Mouse (Mus musculus) forebrain, embryonic 11.5 days (tissue): ENCODE data around the gene Tnfaip1. TPM values are rescaled to one million over a fixed set of nuclear protein-coding genes. Genes with fewer than 3 reads are reported as not detected.

ENCODE experiments used
- ATAC-seq: fragments of 200-750 bp; cut with Nextera tagmentation; replicated peaks from 2 replicates; pipeline ENCODE4 v1.8.0; 2017; ENCODE audit warnings: moderate TSS enrichment; ENCODE audit not compliant: low FRiP score
- DNase-seq: peaks from one replicate; pipeline ENCODE4 v3.0.0-alpha.2; 2017; ENCODE audit warnings: low spot score
- H3K27ac ChIP-seq: fragments of 300-500 bp; sonication (generic); 2 replicates; pipeline ENCODE4 v1.5.1; 2014; ENCODE audit warnings: low read depth, low read length
- H3K27me3 ChIP-seq: fragments of 300-500 bp; sonication (generic); 2 replicates; pipeline ENCODE4 v1.6.1; 2014; ENCODE audit warnings: mild to moderate bottlenecking, low read length, mixed read lengths; ENCODE audit not compliant: control insufficient read depth, insufficient read depth
- H3K36me3 ChIP-seq: fragments of 300-500 bp; sonication (generic); 2 replicates; pipeline ENCODE4 v1.6.1; 2014; ENCODE audit warnings: mild to moderate bottlenecking, low read length, moderate library complexity, mixed read lengths; ENCODE audit not compliant: control insufficient read depth, insufficient read depth
- H3K4me1 ChIP-seq: fragments of 300-500 bp; sonication (generic); replicated peaks from 2 replicates; pipeline ENCODE4 v1.6.1; 2014; ENCODE audit warnings: low read length, mixed read lengths; ENCODE audit not compliant: control insufficient read depth, insufficient read depth
- H3K4me2 ChIP-seq: fragments of 300-500 bp; sonication (generic); 2 replicates; pipeline ENCODE4 v1.6.1; 2014; ENCODE audit warnings: low read depth, mild to moderate bottlenecking, low read length, moderate library complexity, mixed read lengths; ENCODE audit not compliant: severe bottlenecking
- H3K4me3 ChIP-seq: fragments of 300-500 bp; sonication (generic); 2 replicates; pipeline ENCODE4 v1.5.1; 2014; ENCODE audit warnings: low read depth, low read length
- H3K9ac ChIP-seq: fragments of 300-500 bp; sonication (generic); 2 replicates; pipeline ENCODE4 v1.6.1; 2014; ENCODE audit warnings: low read length
- H3K9me3 ChIP-seq: fragments of 300-500 bp; sonication (generic); 2 replicates; pipeline ENCODE4 v1.6.1; 2016; ENCODE audit warnings: low read length, mixed read lengths; ENCODE audit not compliant: control insufficient read depth
- WGBS: fragments of 180-500 bp; shearing (Covaris S2); extraction: QIAGEN DNeasy Blood & Tissue Kit; methylation state at CpG from one replicate; pipeline ENCODE4 v1.1.7; 2014; 5-methylcytosine and 5-hydroxymethylcytosine counted together
- polyA plus RNA-seq: library from polyadenylated mRNA; unstranded; fragments of >200 nt; fragmentation: Nextera tagmentation; extraction: Ambion mirVana; gene quantifications from 2 replicates; pipeline ENCODE4 v1.2.1, GENCODE M21; 2014

Tnfaip1 gene
- polyA plus RNA-seq, 1 experiment from 2014 or later = 85.8 TPM

GRCm38 (mm10) chr11:78549491-78549987, 13.4 kb upstream of the Tnfaip1 start:
- WGBS = 16% methylated on average over 5 of the region's 5 CpGs
- peak overlapping the region; percentile 82 for H3K9ac ChIP-seq
- peak overlapping the region; percentile 79 for H3K4me2 ChIP-seq
- H3K27ac ChIP-seq = no peak overlapping the region
- H3K9me3 ChIP-seq = no peaks in the 10 kb centered on the region
- ATAC-seq = no peak
- peaks cover 3% of the 10 kb centered on the region; the same call in 1 of the 2 replicates for H3K4me1 ChIP-seq
- no peaks in the 10 kb centered on the region for H3K27me3 ChIP-seq
- no peaks in the 10 kb centered on the region for H3K36me3 ChIP-seq
- peak overlapping the region; percentile 53 for H3K4me3 ChIP-seq
- DNase-seq = no peak

GRCm38 (mm10) chr11:78547718-78548460, 11.8 kb upstream of the Tnfaip1 start:
- H3K4me1 ChIP-seq = peaks cover 3% of the 10 kb centered on the region; the same call in 1 of the 2 replicates
- no peaks in the 10 kb centered on the region for H3K36me3 ChIP-seq
- H3K27ac ChIP-seq = no peak overlapping the region
- H3K4me2 ChIP-seq = no peak overlapping the region
- H3K4me3 ChIP-seq = no peak overlapping the region
- H3K9me3 ChIP-seq = no peaks in the 10 kb centered on the region
- H3K27me3 ChIP-seq = no peaks in the 10 kb centered on the region
- no peak for DNase-seq
- 84% methylated on average over 2 of the region's 2 CpGs for WGBS
- H3K9ac ChIP-seq = no peak overlapping the region; the same call in 1 of the 2 replicates
- ATAC-seq = no peak

GRCm38 (mm10) chr11:78545181-78545580, 9.0 kb upstream of the Tnfaip1 start:
- H3K9ac ChIP-seq = no peak overlapping the region
- ATAC-seq (no peak), DNase-seq (no peak)
- H3K4me3 ChIP-seq = no peak overlapping the region
- no peak overlapping the region for H3K27ac ChIP-seq
- 81% methylated on average over 8 of the region's 8 CpGs for WGBS
- H3K9me3 ChIP-seq = no peaks in the 10 kb centered on the region
- H3K4me1 ChIP-seq = no peaks in the 10 kb centered on the region; the same call in 1 of the 2 replicates
- no peaks in the 10 kb centered on the region for H3K27me3 ChIP-seq
- H3K36me3 ChIP-seq = no peaks in the 10 kb centered on the region
- H3K4me2 ChIP-seq = no peak overlapping the region

GRCm38 (mm10) chr11:78544449-78545111, 8.4 kb upstream of the Tnfaip1 start:
- 94% methylated on average over 7 of the region's 7 CpGs for WGBS
- H3K36me3 ChIP-seq = no peaks in the 10 kb centered on the region

GRCm38 (mm10) chr11:78540358-78540757, 4.2 kb upstream of the Tnfaip1 start:
- H3K27me3 ChIP-seq = no peaks in the 10 kb centered on the region
- no peak overlapping the region for H3K9ac ChIP-seq
- 82% methylated on average over 3 of the region's 3 CpGs for WGBS
- H3K4me1 ChIP-seq = peaks cover 4% of the 10 kb centered on the region
- ATAC-seq (no peak), DNase-seq (no peak)
- no peaks in the 10 kb centered on the region for H3K36me3 ChIP-seq
- no peak overlapping the region for H3K4me2 ChIP-seq
- no peak overlapping the region for H3K4me3 ChIP-seq
- no peaks in the 10 kb centered on the region for H3K9me3 ChIP-seq
- no peak overlapping the region for H3K27ac ChIP-seq

More at GRCm38 (mm10) chr11:78544449-78545111, 8.4 kb upstream of the Tnfaip1 start:
- H3K4me1 ChIP-seq = no peaks in the 10 kb centered on the region; the same call in 1 of the 2 replicates
- no peak overlapping the region for H3K4me3 ChIP-seq
- no peak overlapping the region for H3K27ac ChIP-seq
- no peaks in the 10 kb centered on the region for H3K9me3 ChIP-seq
- H3K9ac ChIP-seq = no peak overlapping the region
- DNase-seq = no peak
- no peak for ATAC-seq
- no peaks in the 10 kb centered on the region for H3K27me3 ChIP-seq
- H3K4me2 ChIP-seq = no peak overlapping the region

- no peak for DNase-seq
- H3K27me3 ChIP-seq = no peaks in the 10 kb centered on the region
- H3K9me3 ChIP-seq = no peaks in the 10 kb centered on the region
- 0 out of 2 replicates have a peak, but pooled peaks have one; percentile 3 for ATAC-seq
- peak overlapping the region; percentile 78 for H3K9ac ChIP-seq
- peak overlapping the region; percentile 76 for H3K4me3 ChIP-seq
- WGBS = 5% methylated on average over 14 of the region's 14 CpGs
- peak overlapping the region; percentile 50; the same call in 1 of the 2 replicates for H3K27ac ChIP-seq
- H3K4me1 ChIP-seq = peaks cover 4% of the 10 kb centered on the region
- no peaks in the 10 kb centered on the region; the same call in 1 of the 2 replicates for H3K36me3 ChIP-seq
- peak overlapping the region; percentile 90 for H3K4me2 ChIP-seq
Observed at GRCm38 (mm10) chr11:78536690-78537084, 555 bp upstream of the Tnfaip1 start.

- DNase-seq (no peak), ATAC-seq (peak; percentile 10)
- H3K4me3 ChIP-seq = peak overlapping the region; percentile 76
- WGBS = under 1% methylated on average over 23 of the region's 23 CpGs
- H3K27ac ChIP-seq = peak overlapping the region; percentile 85
- no peaks in the 10 kb centered on the region for H3K27me3 ChIP-seq
- no peaks in the 10 kb centered on the region; the same call in 1 of the 2 replicates for H3K36me3 ChIP-seq
- H3K4me2 ChIP-seq = peak overlapping the region; percentile 51
- H3K9ac ChIP-seq = peak overlapping the region; percentile 87
- H3K4me1 ChIP-seq = peaks cover 4% of the 10 kb centered on the region
- no peaks in the 10 kb centered on the region for H3K9me3 ChIP-seq
Observed at GRCm38 (mm10) chr11:78535376-78536079, 604 bp downstream of the Tnfaip1 start.

- peak overlapping the region; percentile 51; the same call in 1 of the 2 replicates for H3K4me2 ChIP-seq
- 0 out of 2 replicates have a peak overlapping the region, but pooled peaks have one; percentile 76 for H3K4me3 ChIP-seq
- ATAC-seq = no peak
- no peaks in the 10 kb centered on the region for H3K27me3 ChIP-seq
- no peaks in the 10 kb centered on the region for H3K9me3 ChIP-seq
- H3K36me3 ChIP-seq = no peaks in the 10 kb centered on the region; the same call in 1 of the 2 replicates
- no peak overlapping the region for H3K9ac ChIP-seq
- WGBS = 95% methylated on average over 4 of the region's 4 CpGs
- H3K4me1 ChIP-seq = peaks cover 4% of the 10 kb centered on the region
- no peak for DNase-seq
- no peak overlapping the region for H3K27ac ChIP-seq
Observed at GRCm38 (mm10) chr11:78534516-78534915, 1.6 kb downstream of the Tnfaip1 start.
